Mouse (Mus musculus) kidney, postnatal 14 days (tissue): Measurements from ENCODE around the gene Mapk8ip1.
"Not testable (repeated sequence)": the region's sequence is repeated elsewhere in the genome, so short reads cannot be mapped to it uniquely, and the experiment has no call there.

Experiments used
- DNase-seq: peaks from one replicate; pipeline ENCODE4 v3.0.0; 2022; ENCODE audit warnings: mixed read lengths

Mapk8ip1 gene

GRCm38 (mm10) chr2:92424462-92425308, 23.6 kb upstream of the Mapk8ip1 start:
- peak; percentile 54 for DNase-seq

- peak; percentile 92 for DNase-seq
Observed at GRCm38 (mm10) chr2:92423702-92424461, 22.8 kb upstream of the Mapk8ip1 start.

- no peak for DNase-seq
Observed at GRCm38 (mm10) chr2:92423156-92423555, 22.1 kb upstream of the Mapk8ip1 start.

- DNase-seq: no peak
Observed at GRCm38 (mm10) chr2:92422388-92423135, 21.5 kb upstream of the Mapk8ip1 start.

- peak; percentile 47 for DNase-seq
Observed at GRCm38 (mm10) chr2:92421723-92422387, 20.8 kb upstream of the Mapk8ip1 start.

- DNase-seq: peak; percentile 32
Observed at GRCm38 (mm10) chr2:92411705-92412104, 10.6 kb upstream of the Mapk8ip1 start.

- no peak for DNase-seq
Observed at GRCm38 (mm10) chr2:92408309-92409045, 7.4 kb upstream of the Mapk8ip1 start.

- no peak for DNase-seq
Observed at GRCm38 (mm10) chr2:92405687-92406086, 4.6 kb upstream of the Mapk8ip1 start.

- no peak for DNase-seq
Observed at GRCm38 (mm10) chr2:92404737-92405136, 3.7 kb upstream of the Mapk8ip1 start.

GRCm38 (mm10) chr2:92403776-92404319, 2.8 kb upstream of the Mapk8ip1 start:
- DNase-seq: no peak

- DNase-seq: no peak
Observed at GRCm38 (mm10) chr2:92402591-92403326, 1.7 kb upstream of the Mapk8ip1 start.

- DNase-seq: no peak
Observed at GRCm38 (mm10) chr2:92400682-92401081, 381 bp downstream of the Mapk8ip1 start.

GRCm38 (mm10) chr2:92399877-92400276, 1.2 kb downstream of the Mapk8ip1 start:
- not testable (repeated sequence) for DNase-seq

GRCm38 (mm10) chr2:92397436-92397835, 3.6 kb downstream of the Mapk8ip1 start:
- DNase-seq: no peak

- DNase-seq: no peak
Observed at GRCm38 (mm10) chr2:92395535-92395934, 5.5 kb downstream of the Mapk8ip1 start.

GRCm38 (mm10) chr2:92392318-92393264, 8.5 kb downstream of the Mapk8ip1 start:
- DNase-seq: peak; percentile 56

GRCm38 (mm10) chr2:92391703-92392317, 9.3 kb downstream of the Mapk8ip1 start:
- no peak for DNase-seq

- no peak for DNase-seq
Observed at GRCm38 (mm10) chr2:92391116-92391515, 9.9 kb downstream of the Mapk8ip1 start.
